Mouse (Mus musculus): ENCODE measurements at regions not wholly inside any gene's neighbourhood (a gene's known extent, or its start where the extent isn't known, plus 50 kb on each side); places are given as distances from the start of the nearest gene placed in this dataset.
A peak's percentile ranks its signal among the peaks of the same experiment; 100 is the strongest.

GRCm38 (mm10) chr10:37219381-37219780 lies 80.7 kb upstream of the Marcks start:
- peaks cover 17% of the 10 kb centered on the region for H3K4me1 ChIP-seq
- no peak overlapping the region for H3K27ac ChIP-seq
- WGBS = 88% methylated on average over 1 of the region's 1 CpGs
- H3K36me3 ChIP-seq (replicated peaks) = no peaks in the 10 kb centered on the region
- no peak overlapping the region for H3K4me3 ChIP-seq
- DNase-seq (ENCODE audit: extremely low spot score, low spot score) = no peak
- H3K9me3 ChIP-seq = no peaks in the 10 kb centered on the region
- no peaks in the 10 kb centered on the region for H3K27me3 ChIP-seq (ENCODE audit: poor library complexity, severe bottlenecking)

- Histone ChIP-seq H3K4me1 (peaks cover 14% of the 10 kb centered on the region), H3K4me3 (no peak overlapping the region), H3K36me3 (replicated peaks) (no peaks in the 10 kb centered on the region), H3K27me3 (ENCODE audit: poor library complexity, severe bottlenecking) (no peaks in the 10 kb centered on the region), H3K9me3 (no peaks in the 10 kb centered on the region), H3K27ac (peak overlapping the region; percentile 44; the same call in 1 of the 2 replicates)
- no peak for DNase-seq (ENCODE audit: extremely low spot score, low spot score)
- 41% methylated on average over 5 of the region's 5 CpGs for WGBS
These were observed 75.9 kb upstream of the Marcks start for GRCm38 (mm10) chr10:37214656-37215055.

- 54% methylated on average over 1 of the region's 1 CpGs for WGBS
- Histone ChIP-seq H3K36me3 (replicated peaks) (no peaks in the 10 kb centered on the region), H3K9me3 (no peaks in the 10 kb centered on the region), H3K4me1 (peaks cover 14% of the 10 kb centered on the region), H3K27me3 (ENCODE audit: poor library complexity, severe bottlenecking) (no peaks in the 10 kb centered on the region), H3K4me3 (no peak overlapping the region), H3K27ac (no peak overlapping the region)
- DNase-seq (ENCODE audit: extremely low spot score, low spot score) = no peak
These were observed 73.8 kb upstream of the Marcks start for GRCm38 (mm10) chr10:37212350-37213035.

GRCm38 (mm10) chr10:37211305-37211704 lies 72.6 kb upstream of the Marcks start:
- no peaks in the 10 kb centered on the region for H3K36me3 ChIP-seq (replicated peaks)
- no peak overlapping the region for H3K27ac ChIP-seq
- no peaks in the 10 kb centered on the region for H3K27me3 ChIP-seq (ENCODE audit: poor library complexity, severe bottlenecking)
- WGBS = 92% methylated on average over 3 of the region's 3 CpGs
- H3K4me1 ChIP-seq = peaks cover 14% of the 10 kb centered on the region
- DNase-seq (ENCODE audit: extremely low spot score, low spot score) = no peak
- no peaks in the 10 kb centered on the region for H3K9me3 ChIP-seq
- H3K4me3 ChIP-seq = no peak overlapping the region

GRCm38 (mm10) chr10:37210223-37210622 lies 71.5 kb upstream of the Marcks start:
- no peak for DNase-seq (ENCODE audit: extremely low spot score, low spot score)
- H3K4me3 ChIP-seq = no peak overlapping the region
- H3K27ac ChIP-seq = no peak overlapping the region
- H3K4me1 ChIP-seq = peaks cover 14% of the 10 kb centered on the region
- H3K9me3 ChIP-seq = no peaks in the 10 kb centered on the region
- H3K36me3 ChIP-seq (replicated peaks) = no peaks in the 10 kb centered on the region
- H3K27me3 ChIP-seq (ENCODE audit: poor library complexity, severe bottlenecking) = no peaks in the 10 kb centered on the region
- 88% methylated on average over 1 of the region's 1 CpGs for WGBS

GRCm38 (mm10) chr10:37206986-37207385 lies 68.3 kb upstream of the Marcks start:
- Histone ChIP-seq H3K27ac (no peak overlapping the region), H3K4me3 (no peak overlapping the region), H3K4me1 (no peaks in the 10 kb centered on the region), H3K36me3 (replicated peaks) (no peaks in the 10 kb centered on the region), H3K9me3 (no peaks in the 10 kb centered on the region), H3K27me3 (ENCODE audit: poor library complexity, severe bottlenecking) (no peaks in the 10 kb centered on the region)
- WGBS = 91% methylated on average over 1 of the region's 1 CpGs
- no peak for DNase-seq (ENCODE audit: extremely low spot score, low spot score)

- H3K4me1 ChIP-seq = no peaks in the 10 kb centered on the region
- no peak overlapping the region for H3K27ac ChIP-seq
- no peaks in the 10 kb centered on the region for H3K36me3 ChIP-seq (replicated peaks)
- no peaks in the 10 kb centered on the region for H3K27me3 ChIP-seq (ENCODE audit: poor library complexity, severe bottlenecking)
- 89% methylated on average over 4 of the region's 4 CpGs for WGBS
- H3K9me3 ChIP-seq = no peaks in the 10 kb centered on the region
- no peak for DNase-seq (ENCODE audit: extremely low spot score, low spot score)
- H3K4me3 ChIP-seq = no peak overlapping the region
These were observed 67.8 kb upstream of the Marcks start for GRCm38 (mm10) chr10:37206546-37206945.

- Histone ChIP-seq H3K4me3 (no peak overlapping the region), H3K36me3 (replicated peaks) (no peaks in the 10 kb centered on the region), H3K4me1 (no peaks in the 10 kb centered on the region), H3K9me3 (no peaks in the 10 kb centered on the region), H3K27ac (no peak overlapping the region), H3K27me3 (ENCODE audit: poor library complexity, severe bottlenecking) (no peaks in the 10 kb centered on the region)
- DNase-seq (ENCODE audit: extremely low spot score, low spot score) = no peak
- WGBS = 97% methylated on average over 1 of the region's 1 CpGs
These were observed 65.0 kb upstream of the Marcks start for GRCm38 (mm10) chr10:37203709-37204108.

- H3K27me3 ChIP-seq (ENCODE audit: poor library complexity, severe bottlenecking) = no peaks in the 10 kb centered on the region
- H3K27ac ChIP-seq = no peak overlapping the region
- WGBS = 92% methylated on average over 13 of the region's 13 CpGs
- H3K4me3 ChIP-seq = no peak overlapping the region
- no peaks in the 10 kb centered on the region for H3K9me3 ChIP-seq
- no peaks in the 10 kb centered on the region for H3K4me1 ChIP-seq
- H3K36me3 ChIP-seq (replicated peaks) = no peaks in the 10 kb centered on the region
- DNase-seq (ENCODE audit: extremely low spot score, low spot score) = no peak
These were observed 56.2 kb upstream of the Marcks start for GRCm38 (mm10) chr10:37194798-37195453.

- Histone ChIP-seq H3K36me3 (replicated peaks) (no peaks in the 10 kb centered on the region), H3K4me3 (no peak overlapping the region), H3K27me3 (ENCODE audit: poor library complexity, severe bottlenecking) (no peaks in the 10 kb centered on the region), H3K27ac (no peak overlapping the region), H3K9me3 (no peaks in the 10 kb centered on the region), H3K4me1 (no peaks in the 10 kb centered on the region)
- WGBS = 92% methylated on average over 15 of the region's 15 CpGs
- DNase-seq (ENCODE audit: extremely low spot score, low spot score) = no peak
These were observed 55.5 kb upstream of the Marcks start for GRCm38 (mm10) chr10:37194131-37194797.

GRCm38 (mm10) chr10:37192661-37193060 lies 53.9 kb upstream of the Marcks start:
- no peaks in the 10 kb centered on the region for H3K36me3 ChIP-seq (replicated peaks)
- no peaks in the 10 kb centered on the region for H3K27me3 ChIP-seq (ENCODE audit: poor library complexity, severe bottlenecking)
- no peak overlapping the region for H3K27ac ChIP-seq
- H3K4me1 ChIP-seq = no peaks in the 10 kb centered on the region
- no peak overlapping the region for H3K4me3 ChIP-seq
- DNase-seq (ENCODE audit: extremely low spot score, low spot score) = no peak
- no peaks in the 10 kb centered on the region for H3K9me3 ChIP-seq
- 88% methylated on average over 2 of the region's 2 CpGs for WGBS

GRCm38 (mm10) chr10:37190092-37190491 lies 51.4 kb upstream of the Marcks start:
- Histone ChIP-seq H3K9me3 (no peaks in the 10 kb centered on the region), H3K4me3 (no peak overlapping the region), H3K27me3 (ENCODE audit: poor library complexity, severe bottlenecking) (no peaks in the 10 kb centered on the region), H3K36me3 (replicated peaks) (no peaks in the 10 kb centered on the region), H3K4me1 (no peaks in the 10 kb centered on the region), H3K27ac (no peak overlapping the region)
- 90% methylated on average over 6 of the region's 6 CpGs for WGBS
- no peak for DNase-seq (ENCODE audit: extremely low spot score, low spot score)

Measured in forebrain, embryonic 10.5 days (tissue).